Mouse (Mus musculus) midbrain, embryonic 11.5 days (tissue): ENCODE results near the gene Col26a1. TPM values are rescaled to one million over a fixed set of nuclear protein-coding genes. Genes with fewer than 3 reads are reported as not detected.
A peak's percentile ranks its signal among the peaks of the same experiment; 100 is the strongest.

Experiments
- ATAC-seq: fragments of 200-750 bp; cut with Nextera tagmentation; 2 replicates; pipeline ENCODE4 v1.8.0; 2017; ENCODE audit warnings: moderate TSS enrichment, moderate library complexity; ENCODE audit not compliant: low FRiP score
- DNase-seq: peaks from one replicate; pipeline ENCODE4 v3.0.0; 2015; ENCODE audit warnings: low spot score; ENCODE audit errors: missing footprints
- H3K27ac ChIP-seq: fragments of 300-500 bp; sonication (generic); 2 replicates; pipeline ENCODE4 v1.5.1; 2014; ENCODE audit warnings: low read depth, low read length
- H3K27me3 ChIP-seq: fragments of 300-500 bp; sonication (generic); 2 replicates; pipeline ENCODE4 v1.6.1; 2014; ENCODE audit warnings: mild to moderate bottlenecking, low read length, moderate library complexity, mixed read lengths; ENCODE audit not compliant: control insufficient read depth, insufficient read depth
- H3K36me3 ChIP-seq: fragments of 300-500 bp; sonication (generic); 2 replicates; pipeline ENCODE4 v1.6.1; 2014; ENCODE audit warnings: mild to moderate bottlenecking, low read length, moderate library complexity, mixed read lengths; ENCODE audit not compliant: control insufficient read depth, insufficient read depth
- H3K4me1 ChIP-seq: fragments of 300-500 bp; sonication (generic); 2 replicates; pipeline ENCODE4 v1.6.1; 2014; ENCODE audit warnings: low read length; ENCODE audit not compliant: control insufficient read depth, insufficient read depth
- H3K4me2 ChIP-seq: fragments of 300-500 bp; sonication (generic); 2 replicates; pipeline ENCODE4 v1.6.1; 2014; ENCODE audit warnings: mild to moderate bottlenecking, moderate library complexity
- H3K4me3 ChIP-seq: fragments of 300-500 bp; sonication (generic); 2 replicates; pipeline ENCODE4 v1.5.1; 2014; ENCODE audit warnings: low read depth, low read length
- H3K9ac ChIP-seq: fragments of 300-500 bp; sonication (generic); 2 replicates; pipeline ENCODE4 v1.6.1; 2014; ENCODE audit warnings: low read length
- H3K9me3 ChIP-seq: fragments of 300-500 bp; sonication (generic); 2 replicates; pipeline ENCODE4 v1.6.1; 2016; ENCODE audit warnings: low read length; ENCODE audit not compliant: control insufficient read depth
- WGBS: fragments of 180-500 bp; shearing (Covaris S2); extraction: QIAGEN DNeasy Blood & Tissue Kit; methylation state at CpG from one replicate; pipeline ENCODE4 v1.1.7; 2014; 5-methylcytosine and 5-hydroxymethylcytosine counted together
- polyA plus RNA-seq: library from polyadenylated mRNA; unstranded; fragments of >200 nt; fragmentation: Nextera tagmentation; extraction: Ambion mirVana; gene quantifications from 2 replicates; pipeline ENCODE4 v1.2.1, GENCODE M21; 2014

Gene Col26a1
- polyA plus RNA-seq, 1 experiment from 2014 or later = 21.9 TPM

- H3K27me3 ChIP-seq = no peaks in the 10 kb centered on the region
- peak; percentile 85 for DNase-seq
- peaks cover 6% of the 10 kb centered on the region; the same call in 1 of the 2 replicates for H3K4me1 ChIP-seq
- H3K9ac ChIP-seq = 0 out of 2 replicates have a peak overlapping the region, but pooled peaks have one; percentile 10
- H3K36me3 ChIP-seq = no peaks in the 10 kb centered on the region
- no peak overlapping the region for H3K4me3 ChIP-seq
- WGBS = 9% methylated on average over 17 of the region's 17 CpGs
- no peaks in the 10 kb centered on the region for H3K9me3 ChIP-seq
- ATAC-seq = no peak
- no peak overlapping the region for H3K27ac ChIP-seq
- peak overlapping the region; percentile 23; the same call in 1 of the 2 replicates for H3K4me2 ChIP-seq
These were observed 80.3 kb downstream of the Col26a1 start for GRCm38 (mm10) chr5:136802732-136803131.

GRCm38 (mm10) chr5:136796917-136797316 is 86.1 kb downstream of the Col26a1 start:
- Histone ChIP-seq H3K9ac (no peak overlapping the region), H3K4me3 (no peak overlapping the region), H3K4me1 (no peaks in the 10 kb centered on the region), H3K27me3 (no peaks in the 10 kb centered on the region), H3K36me3 (no peaks in the 10 kb centered on the region), H3K9me3 (no peaks in the 10 kb centered on the region), H3K27ac (no peak overlapping the region), H3K4me2 (no peak overlapping the region)
- DNase-seq (no peak), ATAC-seq (no peak)
- 37% methylated on average over 2 of the region's 2 CpGs for WGBS

- no peaks in the 10 kb centered on the region for H3K36me3 ChIP-seq
- no peaks in the 10 kb centered on the region for H3K27me3 ChIP-seq
- H3K9ac ChIP-seq = no peak overlapping the region
- ATAC-seq = no peak
- no peaks in the 10 kb centered on the region for H3K9me3 ChIP-seq
- no peaks in the 10 kb centered on the region for H3K4me1 ChIP-seq
- WGBS = 84% methylated on average over 15 of the region's 15 CpGs
- no peak overlapping the region for H3K4me3 ChIP-seq
- no peak for DNase-seq
- H3K4me2 ChIP-seq = no peak overlapping the region
- H3K27ac ChIP-seq = no peak overlapping the region
These were observed 89.2 kb downstream of the Col26a1 start for GRCm38 (mm10) chr5:136793807-136794206.

GRCm38 (mm10) chr5:136792541-136792940 is 90.5 kb downstream of the Col26a1 start:
- DNase-seq = no peak
- no peaks in the 10 kb centered on the region for H3K36me3 ChIP-seq
- WGBS = 86% methylated on average over 10 of the region's 10 CpGs
- no peak for ATAC-seq
- H3K4me2 ChIP-seq = no peak overlapping the region
- H3K27ac ChIP-seq = no peak overlapping the region
- no peaks in the 10 kb centered on the region for H3K27me3 ChIP-seq
- no peak overlapping the region for H3K4me3 ChIP-seq
- no peak overlapping the region for H3K9ac ChIP-seq
- no peaks in the 10 kb centered on the region for H3K4me1 ChIP-seq
- no peaks in the 10 kb centered on the region for H3K9me3 ChIP-seq

- Histone ChIP-seq H3K9ac (no peak overlapping the region), H3K27me3 (no peaks in the 10 kb centered on the region), H3K4me1 (no peaks in the 10 kb centered on the region), H3K36me3 (no peaks in the 10 kb centered on the region), H3K27ac (no peak overlapping the region), H3K4me2 (no peak overlapping the region), H3K4me3 (no peak overlapping the region), H3K9me3 (no peaks in the 10 kb centered on the region)
- 68% methylated on average over 3 of the region's 3 CpGs for WGBS
- no peak for DNase-seq
- peak; percentile 50 for ATAC-seq
These were observed 91.8 kb downstream of the Col26a1 start for GRCm38 (mm10) chr5:136791204-136791603.

- Histone ChIP-seq H3K4me2 (no peak overlapping the region), H3K27me3 (no peaks in the 10 kb centered on the region), H3K4me3 (no peak overlapping the region), H3K27ac (no peak overlapping the region), H3K9ac (no peak overlapping the region), H3K36me3 (no peaks in the 10 kb centered on the region), H3K4me1 (no peaks in the 10 kb centered on the region), H3K9me3 (no peaks in the 10 kb centered on the region)
- DNase-seq = peak; percentile 100
- WGBS = 18% methylated on average over 11 of the region's 11 CpGs
- ATAC-seq = peak; percentile 91
These were observed 92.3 kb downstream of the Col26a1 start for GRCm38 (mm10) chr5:136790570-136791196.

- no peak overlapping the region for H3K27ac ChIP-seq
- H3K4me3 ChIP-seq = no peak overlapping the region
- no peaks in the 10 kb centered on the region for H3K27me3 ChIP-seq
- DNase-seq (peak; percentile 57), ATAC-seq (no peak)
- H3K9me3 ChIP-seq = no peaks in the 10 kb centered on the region
- 89% methylated on average over 8 of the region's 8 CpGs for WGBS
- no peaks in the 10 kb centered on the region for H3K36me3 ChIP-seq
- H3K4me2 ChIP-seq = no peak overlapping the region
- H3K9ac ChIP-seq = no peak overlapping the region
- no peaks in the 10 kb centered on the region for H3K4me1 ChIP-seq
These were observed 98.5 kb downstream of the Col26a1 start for GRCm38 (mm10) chr5:136784531-136784930.

GRCm38 (mm10) chr5:136782600-136782999 is 100.4 kb downstream of the Col26a1 start:
- Histone ChIP-seq H3K4me2 (no peak overlapping the region), H3K9ac (no peak overlapping the region), H3K36me3 (no peaks in the 10 kb centered on the region), H3K9me3 (no peaks in the 10 kb centered on the region), H3K27ac (no peak overlapping the region), H3K4me1 (no peaks in the 10 kb centered on the region), H3K27me3 (no peaks in the 10 kb centered on the region), H3K4me3 (no peak overlapping the region)
- WGBS = 65% methylated on average over 13 of the region's 13 CpGs
- DNase-seq (no peak), ATAC-seq (no peak)

GRCm38 (mm10) chr5:136780465-136780864 is 102.5 kb downstream of the Col26a1 start:
- H3K4me2 ChIP-seq = no peak overlapping the region
- H3K36me3 ChIP-seq = no peaks in the 10 kb centered on the region
- H3K9ac ChIP-seq = no peak overlapping the region
- DNase-seq = no peak
- H3K27ac ChIP-seq = no peak overlapping the region
- H3K9me3 ChIP-seq = no peaks in the 10 kb centered on the region
- ATAC-seq = no peak
- H3K4me3 ChIP-seq = no peak overlapping the region
- WGBS = 46% methylated on average over 10 of the region's 10 CpGs
- H3K27me3 ChIP-seq = no peaks in the 10 kb centered on the region
- no peaks in the 10 kb centered on the region for H3K4me1 ChIP-seq
